Mouse (Mus musculus) hindbrain, embryonic 14.5 days (tissue): ENCODE measurements around the gene Olfr1359. TPM values are rescaled to one million over a fixed set of nuclear protein-coding genes. Genes with fewer than 3 reads are reported as not detected.

Experiments used
- microRNA-seq: library from miRNA; unstranded; fragments of <30 nt; microRNA quantifications from one replicate; pipeline ENCODE4, GENCODE M21; 2016
- polyA plus RNA-seq: library from polyadenylated mRNA; unstranded; fragments of >200 nt; fragmentation: Nextera tagmentation; extraction: Ambion mirVana; gene quantifications from 2 replicates; pipeline ENCODE4 v1.2.1, GENCODE M21; 2014

The Olfr1359 gene
- polyA plus RNA-seq, 1 experiment from 2014 or later = not detected

Small RNAs within 50 kb of the gene (microRNA-seq; reads per million reads assigned to microRNA genes)
- gene Gm44357 (not detected), gene Gm44367 (not detected), gene Gm44454 (not detected)

Other genes with a start within 250 kb of the Olfr1359 start
- 14.1 and 17.4 TPM in 2 replicates for gene Zscan26, start 244.4 kb upstream of the Olfr1359 start, polyA plus RNA-seq
- gene Nkapl, start 229.6 kb upstream of the Olfr1359 start, polyA plus RNA-seq = 3.0 and 3.7 TPM in 2 replicates
- 8.9 and 9.9 TPM in 2 replicates for gene Zkscan4, start 219.2 kb upstream of the Olfr1359 start, polyA plus RNA-seq
- not detected in 2 replicates for gene Gm10065, start 218.7 kb upstream of the Olfr1359 start, polyA plus RNA-seq
- 0.25 and 0.42 TPM in 2 replicates for gene AK157302, start 202.9 kb upstream of the Olfr1359 start, polyA plus RNA-seq
- gene Gm11273, start 196.7 kb upstream of the Olfr1359 start, polyA plus RNA-seq = 5.4 and 6.6 TPM in 2 replicates
- 7.4 and 8.0 TPM in 2 replicates for gene Zkscan8, start 167.0 kb upstream of the Olfr1359 start, polyA plus RNA-seq
- 0.08 and 0.21 TPM in 2 replicates for gene Olfr1366, start 155.3 kb upstream of the Olfr1359 start, polyA plus RNA-seq
- 0.04 TPM in 1 of 2 replicates, not detected in the other for gene Olfr1535, start 138.2 kb upstream of the Olfr1359 start, polyA plus RNA-seq
- gene Olfr1364, start 116.4 kb upstream of the Olfr1359 start, polyA plus RNA-seq = not detected in 2 replicates
- not detected in 2 replicates for gene Olfr1362, start 84.1 kb upstream of the Olfr1359 start, polyA plus RNA-seq
- gene Olfr11, start 55.6 kb upstream of the Olfr1359 start, polyA plus RNA-seq = not detected in 2 replicates
- not detected in 2 replicates for gene Olfr1361, start 34.7 kb upstream of the Olfr1359 start, polyA plus RNA-seq
- not detected in 2 replicates for gene Olfr1360, start 20.7 kb upstream of the Olfr1359 start, polyA plus RNA-seq
- gene Hist1h2bl, start 18.0 kb downstream of the Olfr1359 start, polyA plus RNA-seq = not detected in 2 replicates
- 5.4 and 7.5 TPM in 2 replicates for gene Hist1h2ai, start 18.3 kb downstream of the Olfr1359 start, polyA plus RNA-seq
- gene Hist1h3h, start 19.5 kb downstream of the Olfr1359 start, polyA plus RNA-seq = 2.4 and 3.2 TPM in 2 replicates
- 1.4 TPM in 2 replicates for gene Hist1h2bm, start 23.9 kb downstream of the Olfr1359 start, polyA plus RNA-seq
- gene Hist1h4j, start 37.0 kb downstream of the Olfr1359 start, polyA plus RNA-seq = 0.33 and 0.64 TPM in 2 replicates
- gene Hist1h4k, start 52.4 kb downstream of the Olfr1359 start, polyA plus RNA-seq = 2.0 and 2.7 TPM in 2 replicates
- gene Hist1h2ak, start 55.7 kb downstream of the Olfr1359 start, polyA plus RNA-seq = 2.4 and 3.4 TPM in 2 replicates
- gene Hist1h2bn, start 56.0 kb downstream of the Olfr1359 start, polyA plus RNA-seq = not detected in 2 replicates
- gene Hist1h1b, start 82.5 kb downstream of the Olfr1359 start, polyA plus RNA-seq = 1.6 and 1.7 TPM in 2 replicates
- gene Hist1h3i, start 85.3 kb downstream of the Olfr1359 start, polyA plus RNA-seq = 37.4 and 39.0 TPM in 2 replicates
- 1.3 TPM in 1 of 2 replicates, not detected in the other for gene Hist1h2an, start 89.1 kb downstream of the Olfr1359 start, polyA plus RNA-seq
- 0.82 and 1.1 TPM in 2 replicates for gene Hist1h2bp, start 89.3 kb downstream of the Olfr1359 start, polyA plus RNA-seq
- 3.5 and 3.6 TPM in 2 replicates for gene Hist1h2bq, start 112.1 kb downstream of the Olfr1359 start, polyA plus RNA-seq
- not detected in 2 replicates for gene Hist1h2ao, start 112.4 kb downstream of the Olfr1359 start, polyA plus RNA-seq
- not detected in 2 replicates for gene Hist1h4m, start 113.6 kb downstream of the Olfr1359 start, polyA plus RNA-seq
- gene Hist1h4n, start 134.1 kb downstream of the Olfr1359 start, polyA plus RNA-seq = 5.5 and 8.9 TPM in 2 replicates
- 574 and 576 TPM in 2 replicates for gene Hist1h2ap, start 135.4 kb downstream of the Olfr1359 start, polyA plus RNA-seq
- 3.8 TPM in 2 replicates for gene Hist1h2br, start 135.6 kb downstream of the Olfr1359 start, polyA plus RNA-seq
- gene Zfp184, start 247.0 kb downstream of the Olfr1359 start, polyA plus RNA-seq = 14.9 and 18.2 TPM in 2 replicates